Mouse (Mus musculus): ENCODE results near the gene Mgat3.
A peak's percentile ranks its signal among the peaks of the same experiment; 100 is the strongest.

Mgat3 gene

GRCm38 (mm10) chr15:80173001-80173771 lies at the start of gene Mgat3:
Gene Mgat3, plus strand, starts transcription at chr15:80173721.
- no peak for DNase-seq (ENCODE audit: low read depth in 1 of 2, low spot score in 2 of 2)

- no peak for DNase-seq (ENCODE audit: low read depth in 1 of 2, low spot score in 2 of 2)
Measured at GRCm38 (mm10) chr15:80124651-80125050, 48.9 kb upstream of the Mgat3 start.

DNA sequence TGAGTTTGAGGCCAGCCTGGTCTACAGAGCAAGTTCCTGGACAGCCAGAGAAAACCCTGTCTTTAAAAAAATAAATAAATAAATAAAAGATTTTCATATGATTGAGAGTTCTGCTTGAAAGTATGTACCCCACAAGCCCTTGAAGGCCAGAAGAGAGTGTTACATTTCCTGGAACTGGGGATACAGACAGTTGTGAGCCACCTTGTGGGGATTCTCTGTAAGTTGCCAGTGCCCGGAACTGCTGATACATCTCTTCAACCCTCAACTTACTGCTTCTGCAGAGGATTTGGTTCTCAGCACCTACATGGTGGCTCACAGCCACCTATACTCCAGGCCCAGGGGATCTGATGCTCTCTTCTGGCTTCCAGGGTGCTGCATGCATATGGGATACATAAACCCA lies 46.3 kb upstream of the Mgat3 start:
- no peak for DNase-seq (ENCODE audit: low read depth in 1 of 2, low spot score in 2 of 2)

- DNase-seq (ENCODE audit: low read depth in 1 of 2, low spot score in 2 of 2), result no peak
Measured at GRCm38 (mm10) chr15:80129982-80130381, 43.5 kb upstream of the Mgat3 start.

- DNase-seq (ENCODE audit: low read depth in 1 of 2, low spot score in 2 of 2), result no peak
Measured at GRCm38 (mm10) chr15:80130689-80131088, 42.8 kb upstream of the Mgat3 start.

- no peak for DNase-seq (ENCODE audit: low read depth in 1 of 2, low spot score in 2 of 2)
Measured at GRCm38 (mm10) chr15:80131421-80131820, 42.1 kb upstream of the Mgat3 start.

GRCm38 (mm10) chr15:80132452-80132851 lies 41.1 kb upstream of the Mgat3 start:
- DNase-seq (ENCODE audit: low read depth in 1 of 2, low spot score in 2 of 2), result no peak

- DNase-seq (ENCODE audit: low read depth in 1 of 2, low spot score in 2 of 2), result peak; percentile 68 to 82
Measured at GRCm38 (mm10) chr15:80132993-80133586, 40.4 kb upstream of the Mgat3 start, which contains the start of gene Tab1. Gene Tab1, plus strand, starts transcription at chr15:80133127.

DNA sequence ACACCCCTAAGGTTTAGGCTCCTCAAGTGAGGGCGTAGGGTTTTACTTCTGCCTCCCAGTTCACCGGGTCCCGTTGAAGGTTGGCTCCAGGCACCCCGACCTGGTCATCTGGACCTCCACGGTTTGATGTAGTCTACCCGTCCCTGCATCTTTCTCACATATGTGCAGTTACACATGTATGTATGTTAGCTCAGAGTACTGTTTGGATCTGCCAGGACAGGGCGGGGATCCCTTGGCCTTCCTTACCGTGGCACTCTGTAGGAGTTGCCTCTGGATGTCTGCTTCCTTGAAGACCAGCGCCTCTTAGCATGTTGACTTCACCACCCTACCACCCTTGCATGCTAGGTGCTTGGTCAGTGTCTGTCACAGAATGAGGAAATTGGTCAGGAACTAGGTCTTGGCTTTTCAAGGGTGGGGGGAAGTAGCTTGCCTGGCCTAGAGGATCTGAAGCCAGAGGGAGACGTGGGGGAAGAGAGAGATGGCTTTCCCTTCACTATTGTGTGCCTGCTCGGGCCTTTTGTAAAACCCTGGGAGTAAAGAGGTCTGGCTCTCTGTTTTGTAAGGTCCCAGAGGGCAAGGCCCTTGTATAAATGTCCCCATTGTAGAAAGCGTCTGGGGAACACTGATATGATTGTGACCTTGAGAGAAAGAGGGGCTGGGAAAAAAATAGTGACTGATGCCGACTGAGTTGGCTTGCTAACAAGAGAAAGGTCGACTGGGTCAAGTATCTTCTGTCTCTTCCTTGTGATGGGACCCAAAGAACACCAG lies 39.7 kb upstream of the Mgat3 start:
- DNase-seq (ENCODE audit: low read depth in 1 of 2, low spot score in 2 of 2), result peak; percentile 31 to 41

GRCm38 (mm10) chr15:80134450-80134847 lies 39.1 kb upstream of the Mgat3 start:
- DNase-seq (ENCODE audit: low read depth in 1 of 2, low spot score in 2 of 2), result no peak

DNA sequence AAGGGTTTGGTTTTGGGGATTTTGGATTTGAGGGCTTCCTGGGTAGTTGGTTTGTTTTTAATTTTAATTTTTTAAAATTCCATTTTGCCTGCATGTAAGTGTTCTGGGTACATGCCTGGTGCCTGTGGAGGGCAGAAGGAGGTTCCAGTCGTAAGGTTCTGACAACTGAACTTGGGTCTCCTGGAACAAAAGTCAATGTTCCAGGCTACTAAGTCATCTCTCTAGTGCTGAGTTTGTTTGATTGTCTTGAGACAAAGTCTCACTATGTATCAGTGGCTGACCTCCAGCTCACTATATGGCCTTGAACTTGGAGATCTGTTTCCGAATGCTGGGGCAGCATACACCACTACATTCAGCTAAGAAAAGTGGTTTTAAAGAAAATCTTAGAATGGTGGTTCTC lies 38.0 kb upstream of the Mgat3 start:
- DNase-seq (ENCODE audit: low read depth in 1 of 2, low spot score in 2 of 2), result no peak

DNA sequence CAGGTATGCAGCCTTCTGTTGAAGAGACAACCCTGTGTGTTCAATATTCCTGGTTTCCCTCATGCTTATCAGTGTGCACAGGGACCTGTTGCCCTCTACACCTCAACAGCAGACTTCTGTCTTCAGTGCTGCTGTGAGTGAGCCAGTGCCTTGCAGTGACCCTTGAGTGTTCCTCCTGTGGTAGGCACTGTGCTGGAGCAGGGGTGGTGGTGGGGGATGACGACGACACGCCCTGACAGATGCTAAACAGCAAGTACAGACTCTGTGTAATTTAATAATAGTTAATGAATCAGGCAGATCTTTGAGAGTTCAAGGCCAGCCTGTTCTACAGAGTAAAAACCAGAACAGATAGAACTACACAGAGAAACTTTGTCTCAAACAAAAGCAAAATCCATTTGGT lies 36.9 kb upstream of the Mgat3 start:
- no peak for DNase-seq (ENCODE audit: low read depth in 1 of 2, low spot score in 2 of 2)

- DNase-seq (ENCODE audit: low read depth in 1 of 2, low spot score in 2 of 2), result no peak
Measured at GRCm38 (mm10) chr15:80137945-80138791, 35.4 kb upstream of the Mgat3 start.

DNA sequence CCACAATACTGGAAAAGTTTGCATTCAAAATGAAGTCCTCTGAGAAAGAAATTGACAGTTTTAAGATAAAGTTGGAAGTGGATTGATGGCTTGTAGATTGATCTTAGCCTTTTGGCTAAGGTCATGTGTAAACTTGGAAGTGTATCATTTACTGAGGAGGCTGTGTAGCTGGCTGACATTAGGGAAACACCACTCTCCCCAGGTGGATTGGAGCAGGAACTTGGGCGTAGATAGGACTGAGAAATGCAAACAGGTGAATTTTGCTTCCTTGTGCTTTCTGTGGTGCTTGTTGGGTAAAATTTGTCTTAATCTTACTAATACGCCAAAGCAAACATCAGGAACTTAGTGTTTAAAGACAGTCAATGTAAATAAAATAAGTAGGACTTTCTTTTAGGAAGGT lies 33.2 kb upstream of the Mgat3 start:
- DNase-seq (ENCODE audit: low read depth in 1 of 2, low spot score in 2 of 2), result no peak

DNA sequence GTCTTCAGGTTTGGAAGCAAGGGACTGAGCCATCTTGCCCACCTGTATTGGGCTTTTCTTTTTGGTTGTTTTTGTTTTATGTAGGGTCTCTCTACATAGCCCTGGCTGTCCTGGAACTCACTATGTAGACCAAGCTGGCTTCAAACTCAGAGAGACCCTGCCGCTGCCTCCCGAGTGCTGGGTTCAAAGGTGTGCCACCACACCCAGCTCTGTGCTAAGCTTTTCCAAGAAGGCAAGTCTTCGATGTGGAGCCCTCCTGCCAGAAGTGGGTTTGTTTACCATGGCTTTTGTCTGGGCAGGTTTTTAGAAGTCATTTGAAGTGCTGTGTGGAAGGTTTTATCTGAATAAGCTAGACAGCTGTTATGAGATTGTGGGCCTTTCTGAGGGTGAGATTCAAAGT lies 32.6 kb upstream of the Mgat3 start:
- DNase-seq (ENCODE audit: low read depth in 1 of 2, low spot score in 2 of 2), result no peak

DNA sequence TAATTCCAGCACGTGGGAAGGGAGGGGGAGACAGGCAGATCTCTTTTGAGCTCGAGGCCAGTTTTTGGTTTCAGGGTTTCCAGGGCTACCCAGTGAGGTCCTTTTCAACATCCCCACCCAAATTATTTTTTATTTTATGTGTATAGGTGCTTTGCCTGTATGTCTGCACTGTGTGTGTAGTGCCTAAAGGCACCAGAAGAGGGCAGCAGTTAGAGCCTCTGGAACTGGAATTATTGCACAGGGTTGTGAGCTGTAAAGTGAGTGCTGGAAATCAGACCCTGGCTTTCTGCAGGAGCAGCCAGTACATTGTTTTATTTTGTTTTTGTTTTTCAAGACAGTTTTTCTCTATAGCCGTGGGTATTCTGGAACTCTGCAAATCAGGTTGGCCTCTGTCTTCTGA lies 31.4 kb upstream of the Mgat3 start:
- no peak for DNase-seq (ENCODE audit: low read depth in 1 of 2, low spot score in 2 of 2)

DNA sequence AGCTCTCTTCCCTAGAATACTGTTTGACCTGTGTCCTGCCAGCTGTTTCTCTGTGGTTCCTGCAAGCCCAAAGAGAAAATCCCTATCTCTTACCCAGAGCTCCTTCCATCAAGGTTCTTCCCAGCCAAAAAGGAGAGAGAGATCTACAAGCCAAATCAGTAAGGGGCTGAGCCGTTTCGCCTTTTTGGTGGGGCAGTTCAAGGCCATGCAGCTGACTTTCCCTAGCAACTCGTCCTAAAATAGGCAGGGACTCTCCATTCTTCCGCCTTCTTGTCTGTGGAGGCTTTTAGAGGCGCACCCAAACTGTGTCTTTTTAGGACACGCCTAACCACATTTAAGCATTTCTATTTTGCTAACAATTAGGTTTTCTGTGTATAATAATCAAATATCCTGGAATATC lies 29.8 kb upstream of the Mgat3 start:
- DNase-seq (ENCODE audit: low read depth in 1 of 2, low spot score in 2 of 2), result no peak

GRCm38 (mm10) chr15:80145397-80145796 lies 28.1 kb upstream of the Mgat3 start:
- no peak for DNase-seq (ENCODE audit: low read depth in 1 of 2, low spot score in 2 of 2)

GRCm38 (mm10) chr15:80146153-80146552 lies 27.4 kb upstream of the Mgat3 start:
- DNase-seq (ENCODE audit: low read depth in 1 of 2, low spot score in 2 of 2), result no peak

DNA sequence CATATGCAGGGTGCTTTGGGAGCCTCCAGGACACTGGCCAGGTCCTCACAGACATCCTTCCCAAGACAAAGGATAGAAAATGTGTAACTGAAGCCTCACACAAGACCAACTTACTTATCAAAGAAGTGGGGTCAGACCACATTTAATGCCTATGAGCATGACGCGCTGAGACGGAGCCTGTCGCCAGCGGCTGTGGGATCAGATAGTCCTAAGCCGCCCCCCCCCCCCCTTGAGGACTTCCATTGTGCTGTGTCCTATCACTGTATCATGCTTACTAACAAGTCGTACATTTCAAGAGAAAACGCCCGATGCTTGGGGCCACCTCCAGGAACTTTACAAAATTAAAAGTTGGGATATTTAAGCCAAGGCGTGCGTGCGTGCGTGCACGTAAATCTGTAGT lies 26.4 kb upstream of the Mgat3 start:
- DNase-seq (ENCODE audit: low read depth in 1 of 2, low spot score in 2 of 2), result no peak

GRCm38 (mm10) chr15:80147511-80147910 lies 26.0 kb upstream of the Mgat3 start:
- DNase-seq (ENCODE audit: low read depth in 1 of 2, low spot score in 2 of 2), result no peak
